Mouse (Mus musculus): ENCODE results near the gene Peg10. TPM values are rescaled to one million over a fixed set of nuclear protein-coding genes. Genes with fewer than 3 reads are reported as not detected.
"Not testable (repeated sequence)": the region's sequence is repeated elsewhere in the genome, so short reads cannot be mapped to it uniquely, and the experiment has no call there.

Gene Peg10
- total RNA-seq, 2 experiments from 2014 or later = 11.6 to 13.7 TPM

DNA sequence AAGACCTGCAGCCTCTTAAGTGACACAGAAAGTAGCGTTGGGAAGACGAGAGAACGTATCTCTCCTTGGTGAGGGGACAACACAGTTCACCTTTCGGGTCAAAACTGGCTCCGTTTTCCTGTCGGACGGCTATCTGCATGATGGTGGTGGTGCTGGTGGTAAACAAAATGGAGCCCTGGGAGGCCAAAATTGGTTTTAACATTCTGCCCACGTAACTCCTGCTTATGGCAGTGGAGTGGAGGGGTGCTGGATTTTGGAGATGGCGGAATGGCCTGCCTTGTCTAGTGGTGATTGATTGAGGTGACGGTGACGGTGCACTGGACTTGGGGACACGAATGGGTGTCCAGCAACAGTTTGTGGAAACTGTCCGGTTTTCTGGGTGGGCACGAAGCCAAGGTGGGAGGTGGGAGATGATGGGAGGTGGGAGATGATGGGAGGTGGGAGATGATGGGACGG is 1.4 kb downstream of the Peg10 start:
- DNase-seq (ENCODE audit: low spot score in 2 of 2) = peak in 1 of 2 experiments; percentile 19

DNA sequence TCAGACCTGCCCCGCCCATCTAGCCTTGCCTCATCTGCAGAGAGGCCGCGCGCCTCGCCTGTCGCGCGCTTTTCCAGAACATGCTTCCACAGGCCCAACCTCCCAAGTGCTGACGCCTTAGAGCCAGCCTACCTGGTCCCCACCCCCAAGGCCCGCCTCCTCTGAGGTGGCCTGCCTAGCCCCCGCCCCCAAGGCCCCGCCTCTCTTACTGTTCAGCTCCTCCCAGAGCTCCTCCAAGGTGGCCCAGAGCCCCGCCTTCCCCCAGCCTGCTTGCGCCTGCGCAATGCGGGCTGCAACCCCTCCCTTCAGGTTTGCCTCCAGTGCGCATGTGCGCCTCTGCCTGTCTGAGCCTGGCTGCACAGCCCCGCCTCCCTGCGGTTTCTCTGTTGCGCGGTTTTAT is 2.0 kb downstream of the Peg10 start:
- DNase-seq (ENCODE audit: low spot score in 2 of 2) = peak; percentile 92 to 94

DNA sequence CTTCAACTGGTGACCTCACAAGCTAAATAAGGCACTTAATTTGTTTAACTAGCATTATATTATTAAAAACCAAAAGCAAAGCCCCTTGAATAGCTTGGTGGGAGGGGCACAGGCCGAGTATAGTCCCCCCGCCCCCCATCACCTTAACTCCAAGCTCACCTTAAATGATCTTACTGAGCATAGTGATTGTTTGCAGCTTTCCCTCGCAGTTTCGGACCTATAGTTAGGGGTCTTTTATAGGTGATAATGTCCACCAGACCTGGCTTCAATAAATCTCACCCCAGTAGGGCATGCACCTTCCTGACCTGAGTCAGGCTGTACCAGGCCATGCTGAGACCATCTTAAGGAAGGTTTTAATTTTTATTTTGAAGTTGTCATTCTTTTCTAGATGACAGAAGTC is 4.2 kb downstream of the Peg10 start:
- DNase-seq (ENCODE audit: low spot score in 2 of 2) = no peak

DNA sequence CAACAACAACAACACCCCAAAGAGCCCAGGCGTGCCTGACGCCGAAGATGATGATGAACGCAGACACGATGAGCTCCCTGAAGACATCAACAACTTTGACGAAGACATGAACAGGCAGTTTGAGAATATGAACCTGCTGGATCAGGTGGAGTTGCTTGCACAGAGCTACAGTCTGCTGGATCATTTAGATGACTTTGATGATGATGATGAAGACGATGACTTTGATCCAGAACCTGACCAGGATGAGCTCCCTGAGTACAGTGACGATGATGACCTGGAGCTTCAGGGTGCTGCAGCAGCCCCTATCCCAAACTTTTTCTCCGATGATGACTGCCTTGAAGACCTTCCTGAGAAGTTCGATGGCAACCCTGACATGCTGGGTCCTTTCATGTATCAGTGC is 7.2 kb downstream of the Peg10 start:
- DNase-seq (ENCODE audit: low spot score in 2 of 2) = no peak

DNA sequence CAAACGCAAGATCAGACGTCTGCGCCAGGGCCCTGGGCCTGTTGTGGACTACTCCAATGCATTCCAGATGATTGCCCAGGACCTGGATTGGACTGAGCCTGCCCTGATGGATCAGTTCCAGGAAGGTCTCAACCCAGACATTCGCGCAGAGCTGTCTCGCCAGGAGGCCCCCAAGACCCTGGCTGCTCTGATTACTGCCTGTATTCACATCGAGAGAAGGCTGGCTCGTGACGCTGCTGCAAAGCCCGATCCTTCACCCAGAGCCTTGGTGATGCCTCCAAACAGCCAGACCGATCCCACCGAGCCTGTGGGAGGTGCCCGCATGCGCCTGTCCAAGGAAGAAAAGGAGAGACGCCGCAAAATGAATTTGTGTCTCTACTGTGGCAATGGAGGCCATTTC is 7.8 kb downstream of the Peg10 start:
- DNase-seq (ENCODE audit: low spot score in 2 of 2) = no peak

DNA sequence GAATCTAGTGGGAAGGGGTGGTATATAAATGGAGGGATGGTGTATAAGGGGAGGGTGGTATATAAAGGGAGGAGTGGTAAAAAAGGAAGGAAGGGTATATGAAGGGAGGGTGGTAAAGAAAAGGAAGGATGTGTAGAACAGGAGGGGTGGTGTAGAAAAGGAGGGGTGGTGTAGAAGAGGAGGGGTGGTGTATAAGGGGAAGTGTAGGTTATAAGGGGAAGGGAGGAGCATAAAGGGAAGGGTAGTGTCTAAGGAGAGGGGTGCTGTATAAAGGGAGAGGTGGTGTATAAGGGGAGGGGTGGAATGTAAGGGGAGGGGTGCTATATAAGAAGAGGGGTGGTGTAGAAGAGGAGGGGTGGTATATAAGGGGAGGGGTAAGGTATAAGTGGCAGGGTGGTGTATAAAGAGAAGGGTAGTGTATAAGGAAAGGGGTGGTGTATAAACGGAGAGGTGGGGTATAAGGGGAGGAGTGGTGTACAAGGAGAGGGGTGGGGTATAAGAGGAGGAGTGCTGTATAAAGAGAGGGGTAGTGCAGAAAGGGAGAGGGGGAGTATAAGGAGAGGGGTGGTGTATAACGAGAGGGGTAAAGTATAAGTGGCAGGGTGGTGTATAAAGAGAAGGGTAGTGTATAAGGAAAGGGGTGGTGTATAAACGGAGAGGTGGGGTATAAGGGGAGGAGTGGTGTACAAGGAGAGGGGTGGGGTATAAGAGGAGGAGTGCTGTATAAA is 14.5 kb downstream of the Peg10 start:
- DNase-seq (ENCODE audit: low spot score in 2 of 2) = not testable (repeated sequence)

DNA sequence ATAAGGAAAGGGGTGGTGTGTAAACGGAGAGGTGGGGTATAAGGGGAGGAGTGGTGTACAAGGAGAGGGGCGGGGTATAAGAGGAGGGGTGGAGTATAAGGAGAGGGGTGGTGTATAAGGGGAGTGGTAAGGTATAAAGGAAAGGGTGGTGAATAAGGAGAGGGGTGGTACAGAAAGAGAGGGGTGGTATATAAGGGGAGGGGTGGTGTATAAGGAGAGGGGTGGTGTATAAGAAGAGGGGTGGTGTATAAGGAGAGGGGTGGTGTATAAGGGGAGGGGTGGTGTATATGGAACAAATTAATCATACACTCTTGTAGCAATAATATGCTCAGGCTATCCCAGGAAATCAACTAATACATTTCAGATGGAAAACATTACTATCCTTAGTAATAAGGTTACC is 15.1 kb downstream of the Peg10 start:
- no peak for DNase-seq (ENCODE audit: low spot score in 2 of 2)

DNA sequence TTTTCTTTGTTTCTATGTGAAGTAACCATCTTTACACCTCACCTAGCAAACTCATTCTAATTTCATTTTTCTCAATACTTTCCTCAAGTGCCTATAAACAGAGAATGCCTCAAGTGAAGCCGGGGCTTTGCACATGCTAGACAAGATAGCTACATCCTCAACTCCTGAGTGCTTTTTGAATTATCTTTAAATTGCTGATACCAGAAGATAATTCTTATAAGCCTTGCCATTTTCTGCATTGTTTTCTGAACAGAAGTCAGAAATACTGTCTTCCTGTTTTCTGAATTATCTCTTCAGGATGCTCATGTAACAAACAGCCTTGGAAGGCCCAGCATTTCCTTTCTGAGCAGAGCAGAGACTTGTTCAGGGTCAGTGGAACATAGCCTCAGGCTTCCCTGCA is 49.2 kb downstream of the Peg10 start:
- no peak for DNase-seq (ENCODE audit: low spot score in 2 of 2)

DNA sequence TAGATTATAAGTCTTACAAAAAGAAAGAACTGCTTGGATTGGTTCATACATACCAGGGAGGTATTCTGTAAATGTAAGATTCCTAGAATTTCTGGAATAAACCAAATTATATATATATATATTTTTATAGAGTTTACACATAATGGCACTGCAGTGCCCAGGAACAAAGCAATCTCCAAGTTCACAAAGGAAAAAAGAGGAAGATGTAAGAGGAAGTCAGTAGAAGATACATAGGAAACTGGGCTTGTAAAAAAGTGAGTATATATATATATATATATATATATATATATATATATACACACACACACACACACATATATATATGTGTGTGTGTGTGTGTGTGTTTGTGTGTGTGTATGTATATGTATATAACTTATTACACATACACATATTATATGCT is 50.2 kb downstream of the Peg10 start:
- DNase-seq (ENCODE audit: low spot score in 2 of 2) = not testable (repeated sequence)

DNA sequence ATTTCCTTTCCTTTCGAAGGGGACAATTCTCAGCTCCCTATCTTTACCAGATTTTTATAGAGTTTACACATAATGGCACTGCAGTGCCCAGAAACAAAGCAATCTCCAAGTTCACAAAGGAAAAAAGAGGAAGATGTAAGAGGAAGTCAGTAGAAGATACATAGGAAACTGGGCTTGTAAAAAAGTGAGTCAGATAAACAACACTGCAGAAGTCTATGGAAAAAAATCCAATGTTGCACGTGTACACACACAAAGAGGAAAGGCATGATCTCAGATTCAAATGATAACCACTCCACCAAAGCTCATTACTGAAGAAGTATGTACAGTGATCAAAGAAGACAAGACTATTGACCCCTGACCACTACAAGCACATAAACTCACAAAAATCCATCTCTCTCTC is 51.3 kb downstream of the Peg10 start:
- DNase-seq (ENCODE audit: low spot score in 2 of 2) = no peak

DNA sequence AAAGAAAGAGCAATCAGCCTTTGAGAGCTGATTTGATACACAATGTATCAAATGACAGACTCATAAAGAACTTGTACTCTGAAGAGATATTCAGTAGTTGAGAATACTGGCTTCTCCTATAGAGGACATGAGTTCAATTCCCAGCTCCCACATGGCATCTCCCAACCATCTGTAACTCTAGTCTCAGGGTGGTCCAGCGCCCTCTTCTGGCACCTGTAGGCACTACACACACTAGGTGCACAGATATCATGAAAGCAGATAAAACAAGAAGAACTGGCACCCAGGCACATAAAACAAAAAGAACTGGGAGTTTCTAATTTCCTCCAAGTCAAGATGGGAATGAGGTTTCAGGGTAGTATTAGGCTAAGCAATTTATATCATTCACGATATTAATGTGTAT is 52.3 kb downstream of the Peg10 start:
- DNase-seq (ENCODE audit: low spot score in 2 of 2) = no peak

DNA sequence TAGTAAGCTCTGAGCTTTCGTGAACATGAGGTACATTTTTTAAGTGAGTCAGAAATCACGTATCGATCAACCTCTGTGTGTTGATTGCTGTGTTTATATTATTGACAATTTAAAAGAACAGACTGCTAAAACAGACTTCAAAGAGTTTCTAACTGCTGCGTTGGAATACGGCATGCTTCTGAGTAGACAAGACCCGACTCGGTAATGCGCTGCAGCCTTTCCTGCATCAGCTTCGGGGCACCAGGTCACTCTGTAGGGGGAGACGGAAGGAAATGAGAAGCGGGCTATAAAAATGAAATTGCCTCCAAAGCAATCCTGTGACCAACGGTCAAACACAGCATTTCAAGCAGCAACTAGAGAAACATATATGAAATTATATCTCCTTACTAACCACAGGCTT is 59.9 kb downstream of the Peg10 start:
- DNase-seq (ENCODE audit: low spot score in 2 of 2) = no peak

Other genes starting within 250 kb of the Peg10 start
- gene Col1a2, start 242.5 kb upstream of the Peg10 start, total RNA-seq (2021) = 10 to 100 TPM; 14.0 to 14.2 TPM
- 10 to 100 TPM; 48.2 to 49.9 TPM for gene Casd1, start 146.5 kb upstream of the Peg10 start, total RNA-seq (2021)
- 10 to 100 TPM; 34.0 TPM for gene Sgce, start 99 bp upstream of the Peg10 start, total RNA-seq (2021)
- 100 to 1,000 TPM; 188 to 197 TPM for gene Ppp1r9a, start 155.6 kb downstream of the Peg10 start, total RNA-seq (2021)

All from left cerebral cortex, adult 18-20 months (tissue).